Mouse (Mus musculus) heart, embryonic 10.5 days (tissue): ENCODE measurements around the gene Sel1l3. TPM values are rescaled to one million over a fixed set of nuclear protein-coding genes. Genes with fewer than 3 reads are reported as not detected.

ENCODE experiments used
- DNase-seq: peaks from one replicate; pipeline ENCODE4 v3.0.0-alpha.2; 2017; ENCODE audit warnings: low spot score
- H3K27ac ChIP-seq: fragments of 300-500 bp; sonication (generic); 2 replicates; pipeline ENCODE4 v1.5.1; 2016; ENCODE audit warnings: mild to moderate bottlenecking
- H3K27me3 ChIP-seq: fragments of 300-500 bp; sonication (generic); 2 replicates; pipeline ENCODE4 v1.6.1; 2016; ENCODE audit warnings: mild to moderate bottlenecking; ENCODE audit not compliant: poor library complexity, insufficient read depth, severe bottlenecking
- H3K36me3 ChIP-seq: fragments of 300-500 bp; sonication (generic); 2 replicates; pipeline ENCODE4 v1.6.1; 2016; ENCODE audit warnings: mild to moderate bottlenecking, moderate library complexity
- H3K4me1 ChIP-seq: fragments of 300-500 bp; sonication (generic); 2 replicates; pipeline ENCODE4 v1.6.1; 2016; ENCODE audit warnings: mild to moderate bottlenecking
- H3K4me3 ChIP-seq: fragments of 300-500 bp; sonication (generic); 2 replicates; pipeline ENCODE4 v1.5.1; 2016; ENCODE audit warnings: mild to moderate bottlenecking, moderate library complexity
- H3K9me3 ChIP-seq: fragments of 300-500 bp; sonication (generic); 2 replicates; pipeline ENCODE4 v1.6.1; 2016; ENCODE audit warnings: mild to moderate bottlenecking, moderate library complexity
- WGBS: fragments of 180-500 bp; shearing (Covaris S2); methylation state at CpG from one replicate; pipeline ENCODE4 v1.1.7; 2016; 5-methylcytosine and 5-hydroxymethylcytosine counted together
- polyA plus RNA-seq: library from polyadenylated mRNA; unstranded; fragments of >200 nt; fragmentation: Nextera tagmentation; extraction: Ambion mirVana; gene quantifications from 2 replicates; pipeline ENCODE4 v1.2.1, GENCODE M21; 2016

The Sel1l3 gene
- polyA plus RNA-seq, 1 experiment from 2014 or later = 1.9 TPM

DNA sequence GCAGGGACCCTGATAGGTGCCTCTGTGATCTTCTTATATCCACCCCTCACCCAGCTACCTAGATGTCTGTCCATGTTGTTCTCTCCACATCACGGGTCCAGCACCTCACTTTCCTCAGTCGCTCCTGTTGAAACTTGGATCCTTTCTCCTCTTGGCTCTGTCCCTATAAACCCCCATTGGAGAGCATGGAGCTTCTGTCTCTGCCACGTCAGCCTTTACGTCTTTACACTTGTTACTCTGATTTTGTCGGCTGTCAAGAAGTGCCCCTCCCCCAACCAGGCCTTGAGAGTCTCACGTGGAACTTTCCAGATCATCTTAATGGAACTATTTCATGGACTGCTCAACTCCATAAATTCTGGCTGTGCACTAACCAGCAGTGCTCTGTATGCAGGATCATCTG is 2.5 kb downstream of the Sel1l3 start:
- Histone ChIP-seq H3K9me3 (no peaks in the 10 kb centered on the region), H3K4me3 (no peak overlapping the region), H3K27ac (no peak overlapping the region), H3K27me3 (peaks cover 62% of the 10 kb centered on the region), H3K4me1 (peaks cover 30% of the 10 kb centered on the region), H3K36me3 (no peaks in the 10 kb centered on the region)
- no peak for DNase-seq
- WGBS = 52% methylated on average over 6 of the region's 6 CpGs

DNA sequence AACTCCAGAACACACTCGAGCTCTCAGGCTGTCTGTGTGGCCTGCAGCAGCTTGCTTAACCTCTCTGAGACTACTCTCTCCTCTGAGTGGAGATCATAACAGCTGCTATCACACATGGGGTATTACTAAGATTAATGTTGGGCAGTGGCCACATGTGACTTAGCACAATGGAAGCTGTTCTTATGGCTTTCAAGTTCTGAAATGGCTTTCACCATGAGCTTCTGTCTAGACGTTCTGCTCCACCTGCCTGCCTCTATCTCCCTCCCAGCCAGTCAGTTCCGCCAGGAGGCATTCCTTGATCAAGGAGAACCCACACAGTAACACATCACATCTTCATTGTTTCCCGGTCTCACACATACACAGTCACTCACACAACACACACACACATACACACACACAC is 3.2 kb downstream of the Sel1l3 start:
- H3K9me3 ChIP-seq = no peaks in the 10 kb centered on the region
- peaks cover 55% of the 10 kb centered on the region for H3K27me3 ChIP-seq
- no peak overlapping the region for H3K4me3 ChIP-seq
- H3K4me1 ChIP-seq = peaks cover 30% of the 10 kb centered on the region
- no peak overlapping the region for H3K27ac ChIP-seq
- no peaks in the 10 kb centered on the region for H3K36me3 ChIP-seq
- 72% methylated on average over 4 of the region's 4 CpGs for WGBS
- no peak for DNase-seq

DNA sequence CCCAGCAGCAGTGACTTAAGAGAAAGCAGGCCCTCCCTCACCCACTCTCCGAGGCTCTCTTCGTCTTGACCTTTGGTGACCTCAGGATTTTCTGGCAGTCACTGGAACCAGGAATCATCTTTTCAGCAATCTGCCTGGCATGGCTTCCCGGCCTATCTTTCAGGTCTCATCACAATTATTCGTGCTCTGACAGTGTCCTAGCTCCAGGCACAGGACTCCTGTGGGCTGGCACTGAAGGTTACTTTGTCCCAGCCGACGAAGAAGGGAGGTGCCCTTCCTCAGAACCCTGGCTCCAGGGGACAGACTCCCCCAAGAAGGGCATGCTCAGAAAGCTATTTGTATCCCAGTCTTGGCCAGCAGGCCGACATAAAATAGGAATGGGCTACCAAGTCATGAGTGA is 4.0 kb downstream of the Sel1l3 start:
- no peaks in the 10 kb centered on the region for H3K36me3 ChIP-seq
- 59% methylated on average over 7 of the region's 7 CpGs for WGBS
- DNase-seq = no peak
- peaks cover 50% of the 10 kb centered on the region for H3K27me3 ChIP-seq
- peaks cover 28% of the 10 kb centered on the region for H3K4me1 ChIP-seq
- no peak overlapping the region for H3K27ac ChIP-seq
- no peak overlapping the region for H3K4me3 ChIP-seq
- no peaks in the 10 kb centered on the region for H3K9me3 ChIP-seq

DNA sequence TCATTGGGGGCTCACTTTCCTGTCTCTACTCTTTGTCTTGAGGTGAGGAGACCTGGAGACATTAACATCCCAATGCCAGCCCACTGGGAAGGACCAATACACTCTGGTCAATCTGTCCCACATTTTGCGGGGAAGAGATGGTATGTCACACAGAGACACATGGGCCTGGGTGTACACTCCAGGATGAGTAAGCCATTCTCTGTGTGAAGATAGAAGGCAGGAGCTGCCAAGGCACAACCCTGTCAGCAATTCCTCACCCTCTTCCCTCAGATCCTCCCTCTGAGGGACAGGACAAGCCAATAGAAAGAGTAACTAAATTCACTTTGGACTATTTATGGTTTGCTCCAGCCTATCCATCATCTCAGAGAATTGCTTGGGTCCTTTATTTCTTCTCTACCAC is 5.0 kb downstream of the Sel1l3 start:
- 93% methylated on average over 1 of the region's 1 CpGs for WGBS
- Histone ChIP-seq H3K27ac (no peak overlapping the region), H3K36me3 (no peaks in the 10 kb centered on the region), H3K4me3 (no peak overlapping the region), H3K9me3 (no peaks in the 10 kb centered on the region), H3K27me3 (peaks cover 40% of the 10 kb centered on the region), H3K4me1 (peaks cover 20% of the 10 kb centered on the region)
- DNase-seq = no peak

DNA sequence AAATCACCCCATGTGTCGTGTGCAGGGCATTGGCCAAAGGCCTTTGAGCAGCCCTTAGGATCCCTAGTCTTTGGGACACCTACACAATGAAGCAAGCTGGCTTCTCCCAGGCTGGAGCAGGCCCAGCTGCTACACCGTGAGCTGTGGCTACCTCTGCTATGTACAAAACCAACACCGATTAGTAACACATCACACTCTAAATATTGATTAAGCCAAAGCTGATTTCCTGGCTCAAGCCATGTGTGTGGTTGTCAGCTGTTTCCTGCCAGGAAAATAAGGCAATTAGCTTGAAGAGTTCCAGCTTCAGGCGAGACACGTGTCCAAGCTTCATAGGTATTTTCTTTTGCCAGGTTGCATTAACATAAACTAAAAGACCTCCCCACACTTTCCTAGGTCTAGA is 7.2 kb downstream of the Sel1l3 start:
- peaks cover 5% of the 10 kb centered on the region for H3K4me1 ChIP-seq
- DNase-seq = no peak

DNA sequence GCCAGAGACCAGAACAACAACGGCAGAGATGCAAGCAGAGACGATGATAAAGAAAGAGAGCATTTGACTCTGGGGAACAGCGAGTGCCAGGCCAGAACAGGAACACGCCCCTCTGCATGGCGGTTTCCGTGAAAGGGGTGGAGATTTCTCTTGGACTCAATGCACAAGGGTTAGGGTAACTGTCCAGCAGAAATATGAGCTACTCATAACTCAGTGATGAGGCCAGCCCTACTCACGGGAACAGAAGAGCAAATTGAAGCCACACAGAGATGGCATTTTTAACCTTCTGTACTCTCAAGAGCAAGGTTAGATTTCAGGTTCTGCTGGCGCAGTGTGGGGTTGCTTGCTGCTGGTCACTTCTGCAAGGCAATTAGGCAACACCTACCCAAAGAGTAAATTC is 11.0 kb downstream of the Sel1l3 start:
- no peaks in the 10 kb centered on the region for H3K9me3 ChIP-seq
- H3K4me1 ChIP-seq = no peaks in the 10 kb centered on the region
- H3K27ac ChIP-seq = no peak overlapping the region
- no peaks in the 10 kb centered on the region for H3K36me3 ChIP-seq
- H3K4me3 ChIP-seq = no peak overlapping the region
- H3K27me3 ChIP-seq = no peaks in the 10 kb centered on the region
- WGBS = 68% methylated on average over 8 of the region's 8 CpGs
- DNase-seq = no peak

More for the DNA sequence above, 7.2 kb downstream of the Sel1l3 start:
- H3K27me3 ChIP-seq = peaks cover 19% of the 10 kb centered on the region
- H3K4me3 ChIP-seq = no peak overlapping the region
- H3K36me3 ChIP-seq = no peaks in the 10 kb centered on the region
- no peak overlapping the region for H3K27ac ChIP-seq
- no peaks in the 10 kb centered on the region for H3K9me3 ChIP-seq
- WGBS = 78% methylated on average over 5 of the region's 5 CpGs

DNA sequence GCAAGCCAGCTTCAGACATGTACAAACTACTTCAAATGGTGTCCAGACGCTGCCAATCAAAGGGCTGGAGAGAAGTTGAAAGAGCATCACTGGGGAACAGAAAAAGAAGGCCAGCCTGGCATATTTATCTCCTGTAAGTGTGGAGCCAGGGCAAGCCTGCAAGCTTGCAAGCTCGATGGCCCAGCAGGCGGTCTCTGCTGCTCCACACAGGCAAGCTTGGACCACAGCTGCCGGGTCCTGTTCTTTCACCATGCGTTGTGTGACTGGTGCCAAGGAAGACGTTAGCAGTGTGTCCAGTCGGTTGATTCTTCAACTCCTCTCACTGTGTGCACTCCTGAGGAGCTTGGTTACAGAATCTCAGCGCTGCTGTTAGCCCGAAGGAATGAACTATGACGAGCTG is 12.9 kb downstream of the Sel1l3 start:
- H3K36me3 ChIP-seq = no peaks in the 10 kb centered on the region
- no peak overlapping the region for H3K4me3 ChIP-seq
- no peak overlapping the region for H3K27ac ChIP-seq
- H3K4me1 ChIP-seq = peaks cover 4% of the 10 kb centered on the region
- no peaks in the 10 kb centered on the region for H3K27me3 ChIP-seq
- 76% methylated on average over 10 of the region's 10 CpGs for WGBS
- DNase-seq = no peak
- no peaks in the 10 kb centered on the region for H3K9me3 ChIP-seq

DNA sequence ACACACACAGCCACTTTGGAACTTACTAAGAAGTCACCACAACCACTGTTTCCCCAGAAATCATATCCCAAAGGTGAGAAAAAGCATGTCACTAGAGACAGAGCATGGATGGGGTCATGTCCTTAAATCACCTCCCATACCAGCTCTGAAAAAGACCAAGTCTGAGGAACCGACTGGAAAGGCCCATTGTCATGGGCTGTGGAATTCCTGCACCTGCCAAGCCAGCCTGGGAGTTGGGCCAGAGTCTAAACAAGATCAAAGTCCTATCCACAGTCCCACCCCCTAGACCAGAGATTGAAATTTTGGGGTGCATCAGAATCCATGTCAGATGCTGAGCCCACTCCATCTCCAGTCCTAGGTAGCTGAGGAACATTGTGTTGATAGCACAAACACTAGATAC is 15.3 kb downstream of the Sel1l3 start:
- Histone ChIP-seq H3K27me3 (no peaks in the 10 kb centered on the region), H3K4me1 (peaks cover 4% of the 10 kb centered on the region), H3K9me3 (no peaks in the 10 kb centered on the region), H3K27ac (no peak overlapping the region), H3K4me3 (no peak overlapping the region), H3K36me3 (no peaks in the 10 kb centered on the region)
- DNase-seq = no peak
- 65% methylated on average over 1 of the region's 1 CpGs for WGBS

DNA sequence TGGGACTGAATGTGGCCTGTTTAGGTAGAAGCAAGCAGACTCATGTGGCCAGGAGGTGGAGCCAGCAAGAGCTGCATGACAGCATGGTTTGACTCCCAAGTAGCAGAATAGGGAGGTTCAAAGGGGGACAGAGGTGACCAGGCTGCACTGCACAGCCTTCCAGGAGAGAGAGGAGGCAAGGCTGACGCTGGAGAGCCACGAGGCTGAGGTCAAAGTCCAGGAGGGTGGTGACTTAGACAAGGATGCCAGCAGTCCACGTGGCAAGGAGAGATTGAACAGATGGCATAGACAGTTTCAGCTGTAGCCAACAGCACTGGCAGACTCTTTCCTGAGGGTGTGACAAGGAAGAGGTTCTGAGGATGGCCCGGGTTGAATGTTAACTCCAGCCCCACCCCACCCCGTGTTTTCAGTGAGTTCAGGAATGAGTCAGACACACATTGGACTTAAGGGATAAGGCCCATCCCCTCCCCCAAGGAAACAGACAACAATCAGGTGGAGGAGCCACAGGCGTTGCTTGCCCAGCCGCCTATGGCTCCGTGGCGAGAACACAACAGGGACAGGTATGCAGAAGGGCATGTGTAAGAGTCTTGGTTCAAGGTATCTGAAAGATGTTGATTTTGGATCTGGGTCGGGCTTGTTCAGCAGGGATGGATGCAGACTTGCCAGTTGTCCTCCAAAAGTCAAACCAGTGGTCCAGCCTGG is 17.2 kb downstream of the Sel1l3 start:
- 62% methylated on average over 10 of the region's 10 CpGs for WGBS
- no peak for DNase-seq

DNA sequence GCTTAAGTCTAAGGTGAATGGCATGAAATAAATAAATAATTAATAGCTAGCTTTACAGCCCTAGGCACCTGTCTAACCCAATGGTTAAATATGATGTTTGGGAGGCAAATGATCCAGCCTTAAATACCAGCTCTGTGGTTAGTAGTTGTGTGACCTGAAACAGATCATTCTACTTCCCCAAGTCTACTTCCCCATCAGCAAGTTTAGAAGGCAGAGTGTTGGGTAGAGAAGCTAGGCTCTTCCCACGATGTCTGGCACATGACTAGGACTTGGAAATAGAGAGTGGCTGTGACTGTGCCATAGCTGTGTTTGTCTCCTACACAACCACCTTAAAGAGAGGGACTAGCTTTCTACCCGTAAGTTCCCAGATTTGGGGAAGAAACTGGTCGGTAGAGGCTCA is 18.9 kb downstream of the Sel1l3 start:
- Histone ChIP-seq H3K4me3 (no peak overlapping the region), H3K4me1 (peaks cover 4% of the 10 kb centered on the region), H3K27me3 (no peaks in the 10 kb centered on the region), H3K36me3 (no peaks in the 10 kb centered on the region), H3K9me3 (no peaks in the 10 kb centered on the region), H3K27ac (no peak overlapping the region)
- no peak for DNase-seq
- 77% methylated on average over 3 of the region's 3 CpGs for WGBS

More for the DNA sequence above, 17.2 kb downstream of the Sel1l3 start:
- H3K27ac ChIP-seq = no peak overlapping the region
- H3K36me3 ChIP-seq = no peaks in the 10 kb centered on the region
- H3K4me3 ChIP-seq = no peak overlapping the region
- H3K27me3 ChIP-seq = no peaks in the 10 kb centered on the region
- H3K9me3 ChIP-seq = no peaks in the 10 kb centered on the region
- H3K4me1 ChIP-seq = peaks cover 4% of the 10 kb centered on the region

DNA sequence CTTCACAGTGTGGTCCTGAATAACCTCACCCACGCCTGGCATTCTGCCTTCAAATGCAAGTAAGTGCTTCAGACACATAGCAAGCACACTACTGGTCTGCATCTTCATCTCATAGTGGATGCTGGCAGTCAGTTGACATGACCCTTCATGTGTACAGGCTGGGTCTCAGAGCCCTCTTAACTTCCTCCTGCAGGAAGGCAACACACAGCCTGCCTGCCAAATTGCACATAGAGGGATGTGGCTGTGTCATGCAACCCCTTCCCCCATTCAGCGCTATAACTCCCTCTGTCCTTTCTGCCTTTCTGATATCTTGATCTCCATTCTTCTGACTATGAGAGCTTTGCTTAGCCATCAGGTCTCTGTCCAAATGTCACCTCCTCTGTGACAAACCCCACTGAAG is 19.3 kb downstream of the Sel1l3 start:
- H3K4me3 ChIP-seq = no peak overlapping the region
- no peak for DNase-seq
- no peak overlapping the region for H3K27ac ChIP-seq
- no peaks in the 10 kb centered on the region for H3K36me3 ChIP-seq
- WGBS = 70% methylated on average over 2 of the region's 2 CpGs
- no peaks in the 10 kb centered on the region for H3K9me3 ChIP-seq
- no peaks in the 10 kb centered on the region for H3K27me3 ChIP-seq
- H3K4me1 ChIP-seq = peaks cover 4% of the 10 kb centered on the region

DNA sequence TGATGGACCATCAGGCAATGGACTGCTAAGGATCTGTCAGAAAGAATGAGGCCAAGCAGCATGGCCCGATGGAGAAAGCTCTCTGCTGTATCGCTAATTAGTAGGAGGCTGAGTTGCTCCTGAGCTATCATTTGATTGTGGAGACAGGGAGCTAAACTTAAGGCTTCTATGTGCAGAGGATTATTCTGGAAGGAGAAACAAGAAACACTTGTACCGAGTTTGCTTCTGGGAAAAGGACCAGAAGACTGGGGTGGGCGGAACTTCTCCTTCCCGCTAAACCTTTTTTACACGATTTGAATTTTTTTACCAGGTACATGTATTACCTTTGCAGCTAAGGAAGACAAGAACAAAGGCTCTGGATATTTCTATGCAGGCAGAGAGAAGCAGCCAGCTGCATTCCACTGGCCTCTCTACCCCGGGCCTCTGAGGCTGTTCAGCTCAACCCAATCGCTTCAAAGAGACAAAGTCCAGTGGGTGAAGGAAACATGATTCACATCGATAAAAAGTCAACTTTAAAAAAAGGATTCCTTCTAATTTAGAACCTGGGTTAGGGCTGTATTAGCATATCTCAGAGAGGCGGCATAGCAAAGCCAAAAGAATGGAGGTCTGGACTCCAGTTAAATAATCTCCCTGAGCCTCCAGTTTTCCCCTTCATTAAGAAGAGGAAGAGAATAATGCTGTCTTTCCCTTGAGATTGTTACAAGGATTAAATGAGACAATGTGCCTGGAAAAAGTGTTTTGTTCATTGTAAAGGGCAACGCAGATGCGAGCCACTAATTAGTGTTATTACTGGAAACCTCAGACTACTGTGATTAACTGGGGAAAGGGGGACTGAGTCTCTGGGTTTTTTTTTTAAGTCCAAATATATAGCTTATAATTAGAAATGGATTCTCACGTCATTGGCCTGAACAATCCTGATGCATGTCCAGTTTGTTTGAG is 20.4 kb downstream of the Sel1l3 start:
- WGBS = 79% methylated on average over 13 of the region's 13 CpGs
- DNase-seq = no peak
- Histone ChIP-seq H3K9me3 (no peaks in the 10 kb centered on the region), H3K4me3 (no peak overlapping the region), H3K4me1 (peaks cover 4% of the 10 kb centered on the region), H3K27ac (no peak overlapping the region), H3K27me3 (no peaks in the 10 kb centered on the region), H3K36me3 (no peaks in the 10 kb centered on the region)

DNA sequence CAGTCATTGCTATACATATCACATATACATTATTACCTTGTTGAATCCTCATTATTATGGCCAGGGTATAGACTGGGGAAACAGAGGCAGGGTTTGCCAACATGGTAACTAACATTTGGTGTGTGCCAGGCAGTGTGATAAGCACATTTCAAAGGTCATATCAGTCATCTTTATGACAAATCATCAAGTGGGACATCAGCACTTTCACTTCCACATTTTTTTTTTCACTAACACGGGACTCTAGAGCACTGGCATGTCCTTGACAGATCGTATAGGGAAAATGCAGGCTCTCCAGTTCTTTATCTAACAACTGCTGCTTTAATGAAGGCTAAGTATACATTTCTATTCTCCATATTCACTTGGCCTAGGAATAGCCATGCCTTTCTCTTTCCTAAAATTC is 25.1 kb downstream of the Sel1l3 start:
- Histone ChIP-seq H3K4me1 (no peaks in the 10 kb centered on the region), H3K27me3 (no peaks in the 10 kb centered on the region), H3K27ac (no peak overlapping the region), H3K9me3 (no peaks in the 10 kb centered on the region), H3K4me3 (no peak overlapping the region), H3K36me3 (no peaks in the 10 kb centered on the region)
- 76% methylated on average over 2 of the region's 2 CpGs for WGBS
- no peak for DNase-seq
